Mouse (Mus musculus) kidney, embryonic 16.5 days (tissue): ENCODE results near the gene Duxbl2. TPM values are rescaled to one million over a fixed set of nuclear protein-coding genes. Genes with fewer than 3 reads are reported as not detected.
"Not testable (repeated sequence)": the region's sequence is repeated elsewhere in the genome, so short reads cannot be mapped to it uniquely, and the experiment has no call there.

Experiments
- ATAC-seq: fragments of 200-750 bp; cut with Nextera tagmentation; 2 replicates; pipeline ENCODE4 v1.8.0; 2017; ENCODE audit warnings: moderate TSS enrichment; ENCODE audit not compliant: low FRiP score, low TSS enrichment
- H3K27ac ChIP-seq: fragments of 300-500 bp; sonication (generic); 2 replicates; pipeline ENCODE4 v1.5.1; 2014; ENCODE audit warnings: low read length
- H3K27me3 ChIP-seq: fragments of 300-500 bp; sonication (generic); 2 replicates; pipeline ENCODE4 v1.6.1; 2014; ENCODE audit warnings: low read length, control low read depth, mixed read lengths; ENCODE audit not compliant: insufficient read depth
- H3K36me3 ChIP-seq: fragments of 300-500 bp; sonication (generic); 2 replicates; pipeline ENCODE4 v1.6.1; 2014; ENCODE audit warnings: low read length, control low read depth, mixed read lengths; ENCODE audit not compliant: insufficient read depth
- H3K4me1 ChIP-seq: fragments of 300-500 bp; sonication (generic); 2 replicates; pipeline ENCODE4 v1.6.1; 2014; ENCODE audit warnings: low read length, control low read depth, mixed read lengths; ENCODE audit not compliant: insufficient read depth
- H3K4me2 ChIP-seq: fragments of 300-500 bp; sonication (generic); replicated peaks from 2 replicates; pipeline ENCODE4 v1.6.1; 2014; ENCODE audit warnings: low read depth, low read length
- H3K4me3 ChIP-seq: fragments of 300-500 bp; sonication (generic); 2 replicates; pipeline ENCODE4 v1.5.1; 2014; ENCODE audit warnings: mild to moderate bottlenecking, low read length
- H3K9ac ChIP-seq: fragments of 300-500 bp; sonication (generic); replicated peaks from 2 replicates; pipeline ENCODE4 v1.6.1; 2014; ENCODE audit warnings: low read length
- H3K9me3 ChIP-seq: fragments of 300-500 bp; sonication (generic); 2 replicates; pipeline ENCODE4 v1.6.1; 2016; ENCODE audit warnings: low read length, control low read depth
- WGBS: fragments of 180-500 bp; shearing (Covaris S2); extraction: QIAGEN DNeasy Blood & Tissue Kit; methylation state at CpG from one replicate; pipeline ENCODE4 v1.1.7; 2014; 5-methylcytosine and 5-hydroxymethylcytosine counted together
- polyA plus RNA-seq: library from polyadenylated mRNA; unstranded; fragments of >200 nt; fragmentation: Nextera tagmentation; extraction: Ambion mirVana; gene quantifications from 2 replicates; pipeline ENCODE4 v1.2.1, GENCODE M21; 2015

The Duxbl2 gene
- polyA plus RNA-seq: 0.55 and 1.4 TPM in 2 replicates

GRCm38 (mm10) chr14:26118150-26118549, at the start of gene Duxbl2:
TSS of gene Duxbl2 (plus strand) at chr14:26118349.
- no CpG with 5 or more reads among the region's 7 CpGs for WGBS
- H3K9me3 ChIP-seq, H3K4me3 ChIP-seq, H3K9ac ChIP-seq, H3K27me3 ChIP-seq, H3K27ac ChIP-seq, H3K4me1 ChIP-seq, H3K4me2 ChIP-seq, H3K36me3 ChIP-seq, ATAC-seq: not testable (repeated sequence)

- H3K36me3 ChIP-seq, H3K9ac ChIP-seq, H3K27me3 ChIP-seq, H3K4me3 ChIP-seq, ATAC-seq, H3K27ac ChIP-seq, H3K9me3 ChIP-seq, H3K4me1 ChIP-seq, H3K4me2 ChIP-seq: not testable (repeated sequence)
- WGBS: no CpG with 5 or more reads among the region's 5 CpGs
These were observed 41.3 kb upstream of the Duxbl2 start for GRCm38 (mm10) chr14:26076620-26077390.

GRCm38 (mm10) chr14:26081216-26081615, 36.9 kb upstream of the Duxbl2 start, which contains the start of gene Cphx2:
TSS of gene Cphx2 (plus strand) at chr14:26081516.
- not testable (repeated sequence) for H3K27me3 ChIP-seq, ATAC-seq, H3K4me3 ChIP-seq, H3K27ac ChIP-seq, H3K4me1 ChIP-seq, H3K36me3 ChIP-seq, H3K9me3 ChIP-seq, H3K4me2 ChIP-seq, H3K9ac ChIP-seq
- WGBS: no CpG with 5 or more reads among the region's 6 CpGs

DNA sequence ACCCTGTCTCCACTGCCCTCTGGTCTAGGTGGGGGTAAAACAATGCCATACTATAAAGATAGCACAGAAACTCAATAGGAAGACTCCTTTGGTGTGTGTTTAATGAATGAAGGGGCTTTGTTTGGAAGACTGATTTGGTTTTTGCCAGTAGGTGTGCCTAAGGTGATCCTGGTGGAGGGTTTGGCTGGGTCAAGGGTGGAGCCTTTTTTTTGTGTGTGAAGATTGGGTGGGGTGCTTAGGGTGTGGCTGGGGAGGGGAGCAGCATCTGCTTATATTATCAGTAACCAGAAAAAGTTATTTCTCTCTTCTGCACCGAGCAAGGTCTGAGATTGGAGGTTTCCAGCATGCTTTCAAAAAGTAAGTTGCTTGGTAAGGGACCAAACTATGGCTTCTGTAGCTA, 36.2 kb upstream of the Duxbl2 start, which contains the start of gene Cphx3:
Gene Cphx3, plus strand, starts transcription at position 301 of the 400 bp plus-strand sequence.
- ATAC-seq, H3K9ac ChIP-seq, H3K4me3 ChIP-seq, H3K27me3 ChIP-seq, H3K27ac ChIP-seq, H3K9me3 ChIP-seq, H3K36me3 ChIP-seq, H3K4me2 ChIP-seq, H3K4me1 ChIP-seq: not testable (repeated sequence)
- no CpG with 5 or more reads among the region's 1 CpGs for WGBS

GRCm38 (mm10) chr14:26097622-26098021, 20.5 kb upstream of the Duxbl2 start:
- not testable (repeated sequence) for H3K9me3 ChIP-seq, H3K36me3 ChIP-seq, H3K27ac ChIP-seq, H3K27me3 ChIP-seq, ATAC-seq, H3K4me2 ChIP-seq, H3K4me1 ChIP-seq, H3K9ac ChIP-seq, H3K4me3 ChIP-seq
- no CpG with 5 or more reads among the region's 3 CpGs for WGBS

- not testable (repeated sequence) for H3K27ac ChIP-seq, H3K4me3 ChIP-seq, H3K4me1 ChIP-seq, H3K9ac ChIP-seq, H3K36me3 ChIP-seq, H3K27me3 ChIP-seq, H3K4me2 ChIP-seq, H3K9me3 ChIP-seq
- WGBS: no CpG with 5 or more reads among the region's 18 CpGs
- ATAC-seq: 0 out of 2 replicates have a peak, but pooled peaks have one; percentile 35
These were observed 426 bp downstream of the Duxbl2 start for GRCm38 (mm10) chr14:26118550-26119000.

GRCm38 (mm10) chr14:26119095-26119494, 946 bp downstream of the Duxbl2 start:
- not testable (repeated sequence) for H3K9ac ChIP-seq, ATAC-seq, H3K27ac ChIP-seq, H3K36me3 ChIP-seq, H3K4me2 ChIP-seq, H3K4me1 ChIP-seq, H3K4me3 ChIP-seq, H3K27me3 ChIP-seq, H3K9me3 ChIP-seq
- WGBS: no CpG with 5 or more reads among the region's 7 CpGs

DNA sequence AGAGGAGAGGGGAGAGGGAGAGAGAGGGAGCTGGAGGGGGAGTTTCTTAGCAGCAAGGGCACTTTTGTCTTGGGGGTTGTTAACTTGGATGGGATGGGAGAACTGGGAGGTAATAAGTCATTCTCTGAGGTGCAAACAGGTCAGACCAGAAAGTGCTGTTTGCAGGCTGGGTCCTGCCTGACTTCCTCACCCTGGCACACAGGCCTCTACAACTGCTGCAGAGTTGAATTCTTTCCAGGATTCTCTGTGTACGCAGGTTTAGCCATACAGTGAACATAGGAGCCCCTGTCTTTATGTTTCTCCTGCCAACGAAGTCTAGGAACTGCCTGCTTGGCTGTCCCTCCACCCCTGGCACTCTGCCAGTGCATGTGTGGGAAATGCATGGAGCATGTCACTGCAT, 28.9 kb downstream of the Duxbl2 start:
- not testable (repeated sequence) for H3K36me3 ChIP-seq, H3K4me3 ChIP-seq, H3K9me3 ChIP-seq, H3K27ac ChIP-seq, H3K27me3 ChIP-seq, H3K4me1 ChIP-seq, H3K9ac ChIP-seq, H3K4me2 ChIP-seq, ATAC-seq
- WGBS: no CpG with 5 or more reads among the region's 2 CpGs

- not testable (repeated sequence) for H3K4me3 ChIP-seq, H3K27me3 ChIP-seq, H3K27ac ChIP-seq, H3K4me1 ChIP-seq, ATAC-seq, H3K9ac ChIP-seq, H3K4me2 ChIP-seq, H3K36me3 ChIP-seq, H3K9me3 ChIP-seq
- no CpG with 5 or more reads among the region's 7 CpGs for WGBS
These were observed 37.9 kb downstream of the Duxbl2 start for GRCm38 (mm10) chr14:26156032-26156431.

DNA sequence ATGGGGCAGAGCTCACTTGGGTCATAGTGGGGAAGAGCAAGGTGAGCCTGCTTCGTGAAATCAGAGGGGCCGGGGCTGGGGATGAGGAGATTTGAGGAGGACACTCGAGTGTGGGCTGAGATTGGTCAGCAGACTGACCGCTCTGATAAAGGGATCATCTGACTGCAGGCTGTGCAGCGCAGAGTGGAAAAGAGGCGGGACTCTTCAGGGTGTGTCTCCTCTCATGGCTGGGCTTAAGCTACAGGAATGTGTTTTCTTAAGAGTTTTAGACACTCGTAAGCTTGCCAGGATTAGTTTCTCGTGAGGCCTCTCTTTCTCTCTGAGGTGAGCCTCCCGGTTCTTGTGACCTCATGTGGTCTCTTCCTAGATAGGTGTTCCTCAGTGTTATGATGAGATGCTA, 43.0 kb downstream of the Duxbl2 start:
- not testable (repeated sequence) for H3K9ac ChIP-seq
- whole genome bisulfite sequencing: no CpG with 5 or more reads among the region's 9 CpGs

More for the DNA sequence above, 43.0 kb downstream of the Duxbl2 start:
- H3K36me3 ChIP-seq, H3K27ac ChIP-seq, ATAC-seq, H3K4me2 ChIP-seq, H3K27me3 ChIP-seq, H3K9me3 ChIP-seq, H3K4me3 ChIP-seq, H3K4me1 ChIP-seq: not testable (repeated sequence)
